Mouse (Mus musculus) neural tube, embryonic 13.5 days (tissue): ENCODE results near the gene Ttc21b. TPM values are rescaled to one million over a fixed set of nuclear protein-coding genes. Genes with fewer than 3 reads are reported as not detected.

Experiments used
- ATAC-seq: fragments of 200-750 bp; cut with Nextera tagmentation; 2 replicates; pipeline ENCODE4 v1.8.0; 2017; ENCODE audit warnings: low read depth, mild to moderate bottlenecking, moderate TSS enrichment, moderate library complexity
- H3K27ac ChIP-seq: fragments of 300-500 bp; sonication (generic); replicated peaks from 2 replicates; pipeline ENCODE4 v1.5.1; 2015; ENCODE audit warnings: moderate library complexity, mild to moderate bottlenecking, inconsistent platforms
- H3K27me3 ChIP-seq: fragments of 300-500 bp; sonication (generic); 2 replicates; pipeline ENCODE4 v1.6.1; 2015; ENCODE audit warnings: mild to moderate bottlenecking, inconsistent platforms
- H3K36me3 ChIP-seq: fragments of 300-500 bp; sonication (generic); 2 replicates; pipeline ENCODE4 v1.6.1; 2015; ENCODE audit warnings: mild to moderate bottlenecking, inconsistent platforms
- H3K4me1 ChIP-seq: fragments of 300-500 bp; sonication (generic); replicated peaks from 2 replicates; pipeline ENCODE4 v1.6.1; 2015; ENCODE audit warnings: inconsistent platforms
- H3K4me2 ChIP-seq: fragments of 300-500 bp; sonication (generic); 2 replicates; pipeline ENCODE4 v1.6.1; 2015; ENCODE audit warnings: inconsistent platforms, mild to moderate bottlenecking, moderate library complexity
- H3K4me3 ChIP-seq: fragments of 300-500 bp; sonication (generic); 2 replicates; pipeline ENCODE4 v1.5.1; 2015; ENCODE audit warnings: mild to moderate bottlenecking, inconsistent platforms
- H3K9ac ChIP-seq: fragments of 300-500 bp; sonication (generic); 2 replicates; pipeline ENCODE4 v1.6.1; 2015; ENCODE audit warnings: moderate library complexity, mild to moderate bottlenecking, inconsistent platforms
- H3K9me3 ChIP-seq: fragments of 300-500 bp; sonication (generic); 2 replicates; pipeline ENCODE4 v1.6.1; 2016; ENCODE audit warnings: inconsistent platforms
- WGBS: fragments of 180-500 bp; shearing (Covaris S2); methylation state at CpG from one replicate; pipeline ENCODE4 v1.1.7; 2015; 5-methylcytosine and 5-hydroxymethylcytosine counted together
- polyA plus RNA-seq: library from polyadenylated mRNA; unstranded; fragments of >200 nt; fragmentation: Nextera tagmentation; extraction: Ambion mirVana; gene quantifications from 2 replicates; pipeline ENCODE4 v1.2.1, GENCODE M21; 2015

Gene Ttc21b
- 11.2 and 11.7 TPM in 2 replicates for polyA plus RNA-seq

- peak; percentile 99 for ATAC-seq
- WGBS, result under 1% methylated on average over 56 of the region's 56 CpGs
Measured at GRCm38 (mm10) chr2:66256220-66257131, at the start of gene Ttc21b. TSS of gene Ttc21b (minus strand) at chr2:66256617.

GRCm38 (mm10) chr2:66272551-66272950 lies 16.1 kb upstream of the Ttc21b start:
- Histone ChIP-seq H3K27ac (no peak overlapping the region), H3K36me3 (peaks cover 11% of the 10 kb centered on the region), H3K9me3 (no peaks in the 10 kb centered on the region), H3K4me1 (no peaks in the 10 kb centered on the region), H3K4me3 (no peak overlapping the region), H3K4me2 (no peak overlapping the region), H3K27me3 (no peaks in the 10 kb centered on the region), H3K9ac (no peak overlapping the region)
- no peak for ATAC-seq
- 71% methylated on average over 3 of the region's 3 CpGs for WGBS

More at GRCm38 (mm10) chr2:66256220-66257131, at the start of gene Ttc21b:
- peaks cover 13% of the 10 kb centered on the region for H3K36me3 ChIP-seq
- peak within 1 kb of the TSS; percentile 92 for H3K27ac ChIP-seq
- H3K27me3 ChIP-seq, result no peaks in the 10 kb centered on the region
- no peaks in the 10 kb centered on the region for H3K9me3 ChIP-seq
- H3K9ac ChIP-seq, result peak within 1 kb of the TSS; percentile 82
- peak within 1 kb of the TSS; percentile 60 for H3K4me2 ChIP-seq
- H3K4me3 ChIP-seq, result peak within 1 kb of the TSS; percentile 74
- peaks cover 20% of the 10 kb centered on the region for H3K4me1 ChIP-seq

GRCm38 (mm10) chr2:66244013-66244412 lies 12.4 kb downstream of the Ttc21b start:
- no peak overlapping the region for H3K4me3 ChIP-seq
- H3K27me3 ChIP-seq, result no peaks in the 10 kb centered on the region
- H3K27ac ChIP-seq, result no peak overlapping the region
- 85% methylated on average over 1 of the region's 1 CpGs for WGBS
- no peaks in the 10 kb centered on the region for H3K9me3 ChIP-seq
- H3K9ac ChIP-seq, result no peak overlapping the region
- ATAC-seq, result no peak
- H3K4me2 ChIP-seq, result no peak overlapping the region
- peaks cover 55% of the 10 kb centered on the region for H3K36me3 ChIP-seq
- H3K4me1 ChIP-seq, result no peaks in the 10 kb centered on the region

- Histone ChIP-seq H3K27me3 (no peaks in the 10 kb centered on the region), H3K27ac (no peak overlapping the region), H3K36me3 (peaks cover 50% of the 10 kb centered on the region), H3K9me3 (no peaks in the 10 kb centered on the region), H3K4me1 (no peaks in the 10 kb centered on the region), H3K4me3 (no peak overlapping the region), H3K4me2 (no peak overlapping the region), H3K9ac (no peak overlapping the region)
- no peak for ATAC-seq
- 92% methylated on average over 1 of the region's 1 CpGs for WGBS
Measured at GRCm38 (mm10) chr2:66240334-66240733, 16.1 kb downstream of the Ttc21b start.

- Histone ChIP-seq H3K4me3 (no peak overlapping the region), H3K4me2 (no peak overlapping the region), H3K27ac (no peak overlapping the region), H3K9me3 (no peaks in the 10 kb centered on the region), H3K27me3 (no peaks in the 10 kb centered on the region), H3K36me3 (peaks cover 54% of the 10 kb centered on the region), H3K9ac (no peak overlapping the region), H3K4me1 (no peaks in the 10 kb centered on the region)
- ATAC-seq, result no peak
- WGBS, result 89% methylated on average over 5 of the region's 5 CpGs
Measured at GRCm38 (mm10) chr2:66238886-66239285, 17.5 kb downstream of the Ttc21b start.

- no peak overlapping the region for H3K4me3 ChIP-seq
- H3K36me3 ChIP-seq, result peaks cover 43% of the 10 kb centered on the region
- H3K9ac ChIP-seq, result no peak overlapping the region
- no peaks in the 10 kb centered on the region for H3K9me3 ChIP-seq
- 82% methylated on average over 7 of the region's 7 CpGs for WGBS
- no peak for ATAC-seq
- no peak overlapping the region for H3K4me2 ChIP-seq
- no peaks in the 10 kb centered on the region for H3K27me3 ChIP-seq
- H3K4me1 ChIP-seq, result no peaks in the 10 kb centered on the region
- no peak overlapping the region for H3K27ac ChIP-seq
Measured at GRCm38 (mm10) chr2:66220954-66221353, 35.5 kb downstream of the Ttc21b start.

- no peak for ATAC-seq
- Histone ChIP-seq H3K9me3 (no peaks in the 10 kb centered on the region), H3K4me1 (no peaks in the 10 kb centered on the region), H3K4me2 (no peak overlapping the region), H3K9ac (no peak overlapping the region), H3K27me3 (no peaks in the 10 kb centered on the region), H3K36me3 (peaks cover 68% of the 10 kb centered on the region), H3K4me3 (no peak overlapping the region), H3K27ac (no peak overlapping the region)
- 81% methylated on average over 10 of the region's 10 CpGs for WGBS
Measured at GRCm38 (mm10) chr2:66209875-66210274, 46.5 kb downstream of the Ttc21b start.

GRCm38 (mm10) chr2:66209353-66209752 lies 47.1 kb downstream of the Ttc21b start:
- Histone ChIP-seq H3K27ac (no peak overlapping the region), H3K36me3 (peaks cover 65% of the 10 kb centered on the region), H3K27me3 (no peaks in the 10 kb centered on the region), H3K4me1 (no peaks in the 10 kb centered on the region), H3K4me2 (no peak overlapping the region), H3K9me3 (no peaks in the 10 kb centered on the region), H3K9ac (no peak overlapping the region), H3K4me3 (no peak overlapping the region)
- 95% methylated on average over 13 of the region's 13 CpGs for WGBS
- no peak for ATAC-seq

- Histone ChIP-seq H3K4me2 (no peak overlapping the region), H3K4me1 (no peaks in the 10 kb centered on the region), H3K9me3 (no peaks in the 10 kb centered on the region), H3K36me3 (peaks cover 66% of the 10 kb centered on the region), H3K27ac (no peak overlapping the region), H3K4me3 (no peak overlapping the region), H3K9ac (no peak overlapping the region), H3K27me3 (no peaks in the 10 kb centered on the region)
- no peak for ATAC-seq
- WGBS, result 95% methylated on average over 2 of the region's 2 CpGs
Measured at GRCm38 (mm10) chr2:66206796-66207195, 49.6 kb downstream of the Ttc21b start.

- 97% methylated on average over 2 of the region's 2 CpGs for WGBS
- no peak overlapping the region for H3K9ac ChIP-seq
Measured at GRCm38 (mm10) chr2:66204218-66204617, 52.2 kb downstream of the Ttc21b start.

GRCm38 (mm10) chr2:66200195-66200594 lies 56.2 kb downstream of the Ttc21b start:
- Histone ChIP-seq H3K9ac (no peak overlapping the region), H3K4me3 (no peak overlapping the region), H3K36me3 (peaks cover 64% of the 10 kb centered on the region), H3K9me3 (no peaks in the 10 kb centered on the region), H3K27me3 (no peaks in the 10 kb centered on the region), H3K4me2 (no peak overlapping the region), H3K4me1 (no peaks in the 10 kb centered on the region), H3K27ac (no peak overlapping the region)
- WGBS, result 48% methylated on average over 3 of the region's 3 CpGs
- ATAC-seq, result no peak

More at GRCm38 (mm10) chr2:66204218-66204617, 52.2 kb downstream of the Ttc21b start:
- peaks cover 73% of the 10 kb centered on the region for H3K36me3 ChIP-seq
- H3K4me1 ChIP-seq, result no peaks in the 10 kb centered on the region
- H3K9me3 ChIP-seq, result no peaks in the 10 kb centered on the region
- H3K4me3 ChIP-seq, result no peak overlapping the region
- no peak overlapping the region for H3K4me2 ChIP-seq
- no peak for ATAC-seq
- no peak overlapping the region for H3K27ac ChIP-seq
- H3K27me3 ChIP-seq, result no peaks in the 10 kb centered on the region

- no peak for ATAC-seq
Measured at GRCm38 (mm10) chr2:66191691-66192100, 64.7 kb downstream of the Ttc21b start.

More at GRCm38 (mm10) chr2:66191691-66192100, 64.7 kb downstream of the Ttc21b start:
- Histone ChIP-seq H3K27ac (no peak overlapping the region), H3K9ac (no peak overlapping the region), H3K4me1 (no peaks in the 10 kb centered on the region), H3K4me3 (no peak overlapping the region), H3K27me3 (no peaks in the 10 kb centered on the region), H3K4me2 (no peak overlapping the region), H3K36me3 (peaks cover 40% of the 10 kb centered on the region), H3K9me3 (no peaks in the 10 kb centered on the region)
- 82% methylated on average over 13 of the region's 13 CpGs for WGBS
